Mouse (Mus musculus): ENCODE measurements around the gene Nprl2.

DNA sequence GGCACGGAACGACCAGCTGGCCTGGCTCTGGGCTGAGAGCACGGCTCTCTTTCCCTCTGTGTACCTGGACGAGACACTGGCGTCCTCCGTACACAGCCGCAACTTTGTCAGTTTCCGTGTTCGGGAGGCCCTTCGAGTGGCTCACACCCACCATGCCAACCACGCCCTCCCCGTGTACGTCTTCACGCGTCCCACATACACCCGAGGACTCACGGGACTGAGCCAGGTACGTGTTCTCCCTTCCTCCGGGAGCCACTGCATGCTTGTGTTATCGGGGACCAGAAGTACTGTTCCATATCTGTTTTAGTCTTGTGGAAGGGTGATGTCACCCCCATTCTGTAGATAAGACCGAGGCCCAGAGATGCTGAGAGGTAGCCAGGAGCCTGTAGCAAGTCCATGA is 28.8 kb downstream of the Nprl2 start:
- TF ChIP-seq CTCF (IDR thresholded peaks at IDR 0.05; ENCODE audit: control insufficient read depth, insufficient read depth, insufficient replicate concordance, low read depth, low read length) (no peak), POLR2A (IDR thresholded peaks at IDR 0.05; ENCODE audit: control insufficient read depth, low read depth, low read length) (no peak)
